Mouse (Mus musculus) midbrain, embryonic 13.5 days (tissue): Measurements from ENCODE around the gene Sh2b3. TPM values are rescaled to one million over a fixed set of nuclear protein-coding genes. Genes with fewer than 3 reads are reported as not detected.

Source experiments
- ATAC-seq: fragments of 200-750 bp; cut with Nextera tagmentation; 2 replicates; pipeline ENCODE4 v1.8.0; 2017; ENCODE audit warnings: mild to moderate bottlenecking, moderate TSS enrichment, moderate library complexity
- H3K27ac ChIP-seq: fragments of 300-500 bp; sonication (generic); 2 replicates; pipeline ENCODE4 v1.5.1; 2015; ENCODE audit warnings: inconsistent platforms, mild to moderate bottlenecking, moderate library complexity
- H3K27me3 ChIP-seq: fragments of 300-500 bp; sonication (generic); 2 replicates; pipeline ENCODE4 v1.6.1; 2015; ENCODE audit warnings: mild to moderate bottlenecking, inconsistent platforms
- H3K36me3 ChIP-seq: fragments of 300-500 bp; sonication (generic); 2 replicates; pipeline ENCODE4 v1.6.1; 2015; ENCODE audit warnings: mild to moderate bottlenecking, inconsistent platforms
- H3K4me1 ChIP-seq: fragments of 300-500 bp; sonication (generic); replicated peaks from 2 replicates; pipeline ENCODE4 v1.6.1; 2015; ENCODE audit warnings: inconsistent platforms
- H3K4me2 ChIP-seq: fragments of 300-500 bp; sonication (generic); replicated peaks from 2 replicates; pipeline ENCODE4 v1.6.1; 2015; ENCODE audit warnings: moderate library complexity, mild to moderate bottlenecking, inconsistent platforms
- H3K4me3 ChIP-seq: fragments of 300-500 bp; sonication (generic); replicated peaks from 2 replicates; pipeline ENCODE4 v1.5.1; 2015; ENCODE audit warnings: mild to moderate bottlenecking, inconsistent platforms
- H3K9ac ChIP-seq: fragments of 300-500 bp; sonication (generic); replicated peaks from 2 replicates; pipeline ENCODE4 v1.6.1; 2015; ENCODE audit warnings: mild to moderate bottlenecking, inconsistent platforms
- H3K9me3 ChIP-seq: fragments of 300-500 bp; sonication (generic); 2 replicates; pipeline ENCODE4 v1.6.1; 2016; ENCODE audit warnings: mild to moderate bottlenecking, inconsistent platforms
- WGBS: fragments of 180-500 bp; shearing (Covaris S2); methylation state at CpG from one replicate; pipeline ENCODE4 v1.1.7; 2015; 5-methylcytosine and 5-hydroxymethylcytosine counted together
- polyA plus RNA-seq: library from polyadenylated mRNA; unstranded; fragments of >200 nt; fragmentation: Nextera tagmentation; extraction: Ambion mirVana; gene quantifications from 2 replicates; pipeline ENCODE4 v1.2.1, GENCODE M21; 2015

Sh2b3 gene
- polyA plus RNA-seq, 1 experiment from 2014 or later: 6.0 TPM

DNA sequence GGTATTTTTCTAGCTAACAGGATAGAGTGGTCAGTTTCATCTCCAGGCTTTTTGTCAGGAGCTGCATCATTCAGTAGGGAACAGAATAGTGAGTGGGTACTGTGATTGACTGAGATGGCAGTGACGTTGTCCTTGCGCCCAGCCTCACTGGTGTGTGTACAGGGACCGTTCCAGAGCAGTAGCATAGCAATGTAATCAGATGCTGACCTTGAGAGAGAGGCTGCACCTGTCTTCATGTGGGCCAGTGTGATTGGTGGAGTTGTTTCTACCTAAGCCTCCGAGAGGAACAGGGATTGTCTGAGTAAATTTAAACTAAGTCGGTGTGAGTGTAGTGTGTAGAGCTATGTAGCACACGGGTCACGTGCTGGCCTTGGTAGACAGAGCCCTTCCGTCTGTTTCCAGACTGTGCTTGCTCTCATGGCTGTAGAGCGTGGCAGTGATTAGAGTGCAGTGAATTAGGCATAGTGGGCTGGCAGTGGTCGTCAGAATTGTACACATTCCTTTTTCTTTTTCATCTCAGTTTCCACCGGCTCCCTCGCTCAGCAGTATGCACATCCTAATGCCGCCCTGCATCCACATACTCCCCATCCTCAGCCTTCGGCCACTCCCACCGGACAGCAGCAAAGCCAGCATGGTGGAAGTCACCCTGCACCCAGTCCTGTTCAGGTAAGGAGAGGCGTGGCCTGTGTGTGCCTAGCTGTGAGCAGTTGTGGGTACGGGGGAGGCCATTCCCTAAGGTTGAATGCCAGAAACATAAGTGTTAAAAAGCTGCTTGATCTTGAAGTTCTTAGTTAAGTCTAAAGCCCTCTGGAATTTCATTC, 26.9 kb downstream of the Sh2b3 start:
- H3K27ac ChIP-seq: no peak overlapping the region
- WGBS: 91% methylated on average over 17 of the region's 17 CpGs

DNA sequence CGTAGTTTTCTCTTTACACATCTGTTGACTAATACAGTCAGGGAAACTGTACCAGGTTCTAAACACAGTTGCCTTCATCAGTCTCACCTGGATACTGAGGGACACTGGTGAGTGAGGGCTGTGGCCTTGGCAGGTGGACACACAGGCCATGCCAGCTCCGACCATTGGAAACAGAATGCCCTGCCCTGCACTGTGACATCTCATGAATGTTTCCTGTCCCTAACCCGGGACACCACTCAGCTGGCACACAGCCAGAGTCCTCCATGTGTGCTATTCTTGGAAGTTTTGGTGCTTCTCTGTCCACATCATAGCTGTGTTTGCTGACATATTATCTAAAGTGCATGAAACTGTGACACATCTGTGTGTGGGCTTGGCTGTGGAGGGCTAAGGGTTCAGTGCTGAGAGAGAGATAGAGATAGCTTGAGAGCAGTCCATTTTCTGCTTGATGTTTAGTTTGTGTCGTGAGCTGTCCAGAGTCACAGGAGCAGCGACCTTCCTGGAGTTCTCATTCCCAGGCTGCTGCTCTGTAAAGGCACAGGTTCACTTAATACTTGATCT, 27.7 kb downstream of the Sh2b3 start:
- H3K27me3 ChIP-seq: no peaks in the 10 kb centered on the region
- H3K27ac ChIP-seq: no peak overlapping the region
- 80% methylated on average over 5 of the region's 5 CpGs for WGBS
- peaks cover 4% of the 10 kb centered on the region; the same call in 1 of the 2 replicates for H3K4me1 ChIP-seq
- H3K4me2 ChIP-seq: no peak overlapping the region
- H3K4me3 ChIP-seq: no peak overlapping the region
- no peaks in the 10 kb centered on the region for H3K9me3 ChIP-seq
- no peak overlapping the region for H3K9ac ChIP-seq
- H3K36me3 ChIP-seq: peaks cover 64% of the 10 kb centered on the region
- no peak for ATAC-seq

More for the DNA sequence above, 26.9 kb downstream of the Sh2b3 start:
- Histone ChIP-seq H3K9me3 (no peaks in the 10 kb centered on the region), H3K4me1 (no peaks in the 10 kb centered on the region), H3K4me2 (no peak overlapping the region), H3K4me3 (no peak overlapping the region), H3K9ac (no peak overlapping the region), H3K27me3 (no peaks in the 10 kb centered on the region), H3K36me3 (peaks cover 66% of the 10 kb centered on the region)
- ATAC-seq: no peak

DNA sequence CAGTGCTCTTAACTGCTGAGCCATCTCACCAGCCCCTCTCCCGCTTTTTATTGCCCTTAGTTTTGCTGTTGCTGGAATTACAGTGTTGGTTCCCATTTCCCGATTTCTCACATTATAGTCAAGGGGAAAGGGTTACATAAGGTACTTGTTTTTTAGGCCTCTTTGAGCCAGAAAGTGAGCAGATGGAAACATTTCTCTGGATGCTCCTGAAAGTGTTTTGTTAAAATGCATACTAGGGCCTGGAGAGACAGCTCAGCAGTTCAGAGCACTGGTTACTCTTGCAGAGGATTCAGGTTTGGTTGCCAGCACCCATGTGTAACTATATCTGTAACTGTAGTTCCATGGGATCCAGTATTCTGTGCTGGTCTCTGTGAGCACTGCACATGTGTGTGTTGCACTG, 29.2 kb downstream of the Sh2b3 start:
- Histone ChIP-seq H3K4me1 (peaks cover 4% of the 10 kb centered on the region; the same call in 1 of the 2 replicates), H3K4me2 (no peak overlapping the region), H3K27ac (no peak overlapping the region), H3K9me3 (no peaks in the 10 kb centered on the region), H3K27me3 (no peaks in the 10 kb centered on the region), H3K4me3 (no peak overlapping the region), H3K36me3 (peaks cover 66% of the 10 kb centered on the region), H3K9ac (no peak overlapping the region)
- WGBS: 92% methylated on average over 2 of the region's 2 CpGs
- ATAC-seq: no peak

DNA sequence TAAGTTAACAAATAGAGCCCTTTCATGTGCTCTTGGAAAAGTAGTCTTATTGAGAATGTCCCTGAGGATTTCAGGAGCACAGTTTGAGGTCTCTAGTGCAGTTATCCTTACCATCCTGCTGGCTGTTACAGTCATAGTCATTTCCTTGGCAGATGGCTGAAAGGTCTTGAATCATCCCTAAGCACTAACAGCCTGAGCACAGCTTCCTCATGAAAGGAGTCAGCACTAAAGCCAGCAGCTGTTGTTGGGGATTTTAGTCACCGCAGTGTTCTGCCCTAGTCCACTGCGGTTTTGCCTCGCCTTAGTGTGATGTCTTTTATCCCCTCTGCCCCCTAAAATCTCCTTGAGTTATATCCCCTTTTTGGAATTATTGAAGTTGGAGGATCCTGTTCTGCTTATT, 30.3 kb downstream of the Sh2b3 start:
- no peaks in the 10 kb centered on the region for H3K27me3 ChIP-seq
- no peak overlapping the region for H3K9ac ChIP-seq
- no peak overlapping the region for H3K4me2 ChIP-seq
- no peak overlapping the region for H3K4me3 ChIP-seq
- WGBS: 62% methylated on average over 3 of the region's 3 CpGs
- ATAC-seq: no peak
- no peak overlapping the region for H3K27ac ChIP-seq
- H3K9me3 ChIP-seq: no peaks in the 10 kb centered on the region
- H3K4me1 ChIP-seq: peaks cover 4% of the 10 kb centered on the region; the same call in 1 of the 2 replicates
- peaks cover 65% of the 10 kb centered on the region for H3K36me3 ChIP-seq

DNA sequence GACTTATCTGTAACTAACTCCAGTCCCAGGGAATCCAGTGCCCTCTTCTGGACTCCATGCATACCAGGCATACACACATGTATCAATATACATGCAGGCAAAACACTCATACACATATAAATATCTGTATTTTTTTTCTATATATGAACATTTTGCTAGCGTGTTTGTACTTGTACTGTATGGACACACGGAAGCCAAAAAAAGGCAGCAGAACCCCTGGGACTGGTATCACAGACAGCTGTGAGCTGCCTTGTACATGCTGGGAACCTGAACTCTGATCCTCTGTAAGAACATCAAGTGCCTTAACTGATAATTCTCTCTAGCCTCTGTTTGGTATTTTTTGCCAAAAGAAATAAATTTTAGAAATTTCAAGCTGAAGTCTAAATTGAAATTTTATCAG, 39.0 kb downstream of the Sh2b3 start:
- no peak overlapping the region for H3K9ac ChIP-seq
- H3K27me3 ChIP-seq: no peaks in the 10 kb centered on the region
- H3K9me3 ChIP-seq: no peaks in the 10 kb centered on the region
- ATAC-seq: no peak
- H3K4me1 ChIP-seq: no peaks in the 10 kb centered on the region
- peaks cover 89% of the 10 kb centered on the region for H3K36me3 ChIP-seq
- no peak overlapping the region for H3K27ac ChIP-seq
- no peak overlapping the region for H3K4me3 ChIP-seq
- H3K4me2 ChIP-seq: no peak overlapping the region
- 99% methylated on average over 2 of the region's 2 CpGs for WGBS

DNA sequence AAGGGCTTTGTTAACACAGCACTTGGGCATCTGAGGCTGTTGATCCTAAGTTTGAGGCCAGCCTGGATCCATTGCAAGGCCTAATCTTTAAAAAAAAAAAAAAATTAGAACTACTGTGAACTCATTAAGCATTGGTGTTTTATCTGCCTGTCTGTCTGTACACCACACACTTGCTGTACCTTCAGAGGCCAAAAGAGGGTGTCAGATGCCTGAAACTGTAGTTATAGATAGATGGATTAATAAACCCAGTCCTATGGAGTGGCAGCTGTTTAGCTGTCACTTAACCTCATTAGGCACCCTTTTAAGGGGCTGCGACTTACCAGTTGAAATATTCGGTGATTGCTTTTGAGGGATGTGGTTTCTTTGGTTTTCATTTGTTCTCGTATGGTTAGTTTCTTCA, 41.6 kb downstream of the Sh2b3 start:
- Histone ChIP-seq H3K9ac (no peak overlapping the region), H3K9me3 (no peaks in the 10 kb centered on the region), H3K4me1 (no peaks in the 10 kb centered on the region), H3K4me3 (no peak overlapping the region), H3K36me3 (peaks cover 82% of the 10 kb centered on the region), H3K27ac (no peak overlapping the region), H3K27me3 (no peaks in the 10 kb centered on the region), H3K4me2 (no peak overlapping the region)
- WGBS: 91% methylated on average over 3 of the region's 3 CpGs
- ATAC-seq: no peak

DNA sequence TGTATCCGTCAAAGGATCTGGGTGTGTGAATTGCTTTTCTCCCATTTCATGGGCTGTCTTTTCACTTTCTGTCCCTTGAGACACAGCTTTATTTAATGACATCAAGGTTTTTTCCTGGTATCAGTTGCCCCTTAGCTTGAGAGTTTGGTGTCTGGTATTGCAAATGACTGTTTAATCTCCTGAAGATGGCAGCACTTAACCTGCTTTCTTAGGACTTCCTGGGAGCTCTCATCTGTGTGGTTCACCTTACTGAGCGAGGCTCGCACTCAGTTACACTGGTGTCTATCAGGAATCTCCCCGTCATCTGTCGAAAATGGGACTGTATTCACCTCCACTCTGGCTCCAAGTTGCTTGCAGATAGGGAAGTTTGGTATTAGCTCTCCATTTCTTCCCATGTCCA, 46.4 kb downstream of the Sh2b3 start:
- H3K27ac ChIP-seq: no peak overlapping the region
- no peak overlapping the region for H3K4me3 ChIP-seq
- 91% methylated on average over 5 of the region's 5 CpGs for WGBS
- H3K4me2 ChIP-seq: no peak overlapping the region
- H3K9me3 ChIP-seq: no peaks in the 10 kb centered on the region
- no peaks in the 10 kb centered on the region for H3K27me3 ChIP-seq
- no peaks in the 10 kb centered on the region for H3K4me1 ChIP-seq
- no peak overlapping the region for H3K9ac ChIP-seq
- H3K36me3 ChIP-seq: peaks cover 76% of the 10 kb centered on the region
- ATAC-seq: no peak

DNA sequence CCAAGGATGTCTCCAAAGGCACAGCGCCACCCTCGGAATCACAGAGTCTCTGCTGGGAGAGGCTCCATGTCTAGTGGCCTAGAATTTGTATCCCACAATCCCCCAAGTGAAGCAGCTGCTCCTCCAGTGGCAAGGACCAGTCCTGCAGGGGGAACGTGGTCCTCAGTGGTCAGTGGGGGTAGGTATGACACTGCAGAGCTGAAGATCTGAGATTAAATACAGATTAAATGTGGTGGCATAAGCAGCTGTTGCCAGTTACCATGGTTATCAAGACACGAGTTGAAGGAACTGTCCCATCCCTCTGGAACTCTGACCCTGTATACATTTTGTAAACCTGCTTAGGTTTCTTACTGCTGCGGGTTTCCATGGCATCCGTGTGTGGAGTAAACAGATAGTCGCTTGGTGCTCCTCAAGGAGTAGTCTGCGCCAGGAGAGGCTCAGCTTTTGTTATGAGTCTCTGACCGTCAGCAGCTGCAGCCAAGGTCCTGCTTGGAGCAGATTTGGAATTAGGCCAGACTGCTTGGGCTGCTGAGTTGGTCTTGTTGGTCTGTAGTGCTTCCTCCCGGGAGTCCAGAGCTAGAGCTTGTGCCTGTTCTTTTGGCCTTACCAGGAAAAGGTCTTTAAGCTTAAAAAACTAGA, 53.5 kb downstream of the Sh2b3 start:
- Histone ChIP-seq H3K9me3 (no peaks in the 10 kb centered on the region), H3K4me1 (peaks cover 10% of the 10 kb centered on the region), H3K4me3 (no peak overlapping the region), H3K27ac (peak overlapping the region; percentile 21; the same call in 1 of the 2 replicates), H3K9ac (no peak overlapping the region), H3K27me3 (no peaks in the 10 kb centered on the region), H3K4me2 (no peak overlapping the region), H3K36me3 (peaks cover 65% of the 10 kb centered on the region)
- peak; percentile 45; the same call in 1 of the 2 replicates for ATAC-seq
- 67% methylated on average over 10 of the region's 10 CpGs for WGBS

DNA sequence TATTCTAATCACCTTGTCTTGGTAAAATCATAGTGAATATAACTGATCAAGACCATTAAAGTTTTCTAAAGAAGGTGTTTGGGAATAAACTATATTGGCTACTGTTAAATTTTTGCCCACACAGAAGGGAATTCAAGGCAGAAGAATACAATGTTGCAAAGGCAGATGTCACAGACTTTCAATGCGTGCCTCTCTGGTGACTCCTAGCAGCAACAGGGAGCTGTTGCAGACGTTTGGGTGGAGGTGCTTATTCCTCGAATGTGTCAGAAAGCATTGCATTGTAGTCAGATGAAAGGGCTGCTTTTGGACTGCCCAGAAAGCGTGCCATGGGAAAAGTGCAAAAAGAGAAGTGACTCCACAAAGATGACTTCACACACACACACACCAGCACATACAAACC, 55.0 kb downstream of the Sh2b3 start:
- no peak overlapping the region for H3K4me3 ChIP-seq
- no peak overlapping the region for H3K9ac ChIP-seq
- H3K36me3 ChIP-seq: peaks cover 69% of the 10 kb centered on the region
- no peak for ATAC-seq
- H3K27me3 ChIP-seq: no peaks in the 10 kb centered on the region
- peaks cover 16% of the 10 kb centered on the region for H3K4me1 ChIP-seq
- no peaks in the 10 kb centered on the region for H3K9me3 ChIP-seq
- no peak overlapping the region for H3K4me2 ChIP-seq
- WGBS: 61% methylated on average over 4 of the region's 4 CpGs
- no peak overlapping the region for H3K27ac ChIP-seq

DNA sequence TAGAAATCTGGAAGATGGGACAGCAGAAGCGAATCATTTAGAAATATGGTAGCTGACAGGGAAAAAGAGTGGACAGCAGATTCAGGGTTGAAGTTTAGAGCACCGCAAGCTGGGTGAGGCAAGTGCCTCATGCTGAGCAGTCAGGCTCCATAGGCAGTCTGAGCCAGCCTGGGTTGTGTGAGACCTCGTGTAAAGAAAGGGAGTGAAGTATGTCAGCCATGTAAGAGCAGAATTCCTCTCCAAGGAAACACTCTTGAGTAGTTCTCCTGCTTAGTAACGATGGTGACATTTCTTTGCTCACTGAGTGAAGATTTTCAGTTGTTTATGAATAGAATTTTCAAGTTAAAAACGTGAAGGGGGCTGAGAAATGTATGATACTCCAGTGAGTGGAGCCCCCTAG, 57.3 kb downstream of the Sh2b3 start:
- WGBS: 81% methylated on average over 5 of the region's 5 CpGs
- Histone ChIP-seq H3K27me3 (no peaks in the 10 kb centered on the region), H3K9ac (no peak overlapping the region), H3K36me3 (peaks cover 59% of the 10 kb centered on the region), H3K27ac (no peak overlapping the region), H3K9me3 (no peaks in the 10 kb centered on the region), H3K4me2 (no peak overlapping the region), H3K4me3 (no peak overlapping the region), H3K4me1 (peaks cover 16% of the 10 kb centered on the region)
- no peak for ATAC-seq

DNA sequence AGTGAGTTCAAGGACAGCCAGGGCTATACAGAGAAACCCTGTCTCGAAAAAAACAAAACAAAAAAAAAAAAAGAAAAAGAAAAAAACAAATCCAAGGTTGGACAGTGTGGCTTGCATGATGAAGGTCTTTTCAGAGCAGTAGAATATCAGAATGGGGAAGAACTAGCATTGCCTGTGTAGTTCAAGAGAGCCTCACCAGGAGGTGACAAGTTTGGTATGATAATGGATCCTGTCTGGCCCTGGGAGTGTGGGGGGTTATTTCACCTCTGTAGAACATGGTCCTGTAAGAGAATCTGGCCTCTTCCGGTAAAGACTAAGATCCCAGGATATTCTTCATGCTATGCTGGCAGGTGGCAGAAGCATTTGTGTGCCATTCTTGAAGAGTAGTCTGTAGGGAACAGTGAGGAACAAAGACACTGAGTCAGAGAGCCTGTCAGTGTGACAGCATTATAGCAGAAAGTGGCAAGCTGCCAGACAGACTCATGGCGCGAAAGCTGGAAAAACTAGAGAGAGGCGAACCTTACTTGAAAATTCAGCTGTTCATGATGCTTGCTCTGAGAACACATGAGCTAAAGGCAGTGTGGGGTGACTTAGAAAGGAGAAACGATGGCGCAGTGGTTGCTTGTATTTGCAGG, 58.8 kb downstream of the Sh2b3 start:
- Histone ChIP-seq H3K9ac (no peak overlapping the region), H3K4me1 (peaks cover 8% of the 10 kb centered on the region), H3K36me3 (peaks cover 60% of the 10 kb centered on the region), H3K9me3 (no peaks in the 10 kb centered on the region), H3K27me3 (no peaks in the 10 kb centered on the region), H3K27ac (0 out of 2 replicates have a peak overlapping the region, but pooled peaks have one; percentile 11), H3K4me2 (no peak overlapping the region), H3K4me3 (no peak overlapping the region)
- 67% methylated on average over 7 of the region's 7 CpGs for WGBS
- ATAC-seq: no peak

DNA sequence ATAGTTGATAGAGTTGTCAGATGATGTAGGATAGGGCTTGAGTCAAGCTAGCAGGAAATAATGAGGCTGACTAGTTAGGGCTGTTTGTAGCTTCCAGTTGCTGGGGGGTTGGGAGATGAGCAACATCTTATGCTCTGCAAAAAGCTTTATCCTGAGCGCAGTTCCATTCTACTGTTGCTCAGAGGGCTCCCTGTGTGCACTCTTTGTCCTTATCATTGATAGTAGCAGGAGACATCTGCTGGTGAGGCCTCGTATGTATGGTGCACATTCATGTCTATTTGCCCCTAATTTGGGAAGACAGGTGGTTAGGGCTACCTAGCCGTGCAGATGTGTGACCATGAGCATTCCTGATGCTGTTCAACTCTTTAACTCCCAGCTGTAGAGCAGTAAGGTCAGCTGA, 65.8 kb downstream of the Sh2b3 start:
- ATAC-seq: no peak
- H3K4me1 ChIP-seq: 0 out of 2 replicates have a peak, but pooled peaks cover 2% of the 10 kb centered on the region
- over 99% methylated on average over 3 of the region's 3 CpGs for WGBS
- no peaks in the 10 kb centered on the region for H3K9me3 ChIP-seq
- H3K27me3 ChIP-seq: no peaks in the 10 kb centered on the region
- peaks cover 43% of the 10 kb centered on the region for H3K36me3 ChIP-seq
- no peak overlapping the region for H3K27ac ChIP-seq
- H3K4me3 ChIP-seq: no peak overlapping the region
- H3K4me2 ChIP-seq: no peak overlapping the region
- no peak overlapping the region for H3K9ac ChIP-seq
